Mouse (Mus musculus) midbrain, embryonic 16.5 days (tissue): ENCODE results near the gene Crlf1. TPM values are rescaled to one million over a fixed set of nuclear protein-coding genes. Genes with fewer than 3 reads are reported as not detected.

Experiments used
- ATAC-seq: fragments of 200-750 bp; cut with Nextera tagmentation; 2 replicates; pipeline ENCODE4 v1.8.0; 2017; ENCODE audit warnings: moderate TSS enrichment
- H3K27ac ChIP-seq: fragments of 300-500 bp; sonication (generic); 2 replicates; pipeline ENCODE4 v1.5.1; 2014; ENCODE audit warnings: mild to moderate bottlenecking, low read length, mixed read lengths
- H3K27me3 ChIP-seq: fragments of 300-500 bp; sonication (generic); 2 replicates; pipeline ENCODE4 v1.6.1; 2014; ENCODE audit warnings: low read depth, low read length, mixed read lengths; ENCODE audit not compliant: control insufficient read depth, insufficient read depth
- H3K36me3 ChIP-seq: fragments of 300-500 bp; sonication (generic); 2 replicates; pipeline ENCODE4 v1.6.1; 2014; ENCODE audit warnings: mild to moderate bottlenecking, low read length, moderate library complexity, mixed read lengths; ENCODE audit not compliant: control insufficient read depth, insufficient read depth
- H3K4me1 ChIP-seq: fragments of 300-500 bp; sonication (generic); 2 replicates; pipeline ENCODE4 v1.6.1; 2014; ENCODE audit warnings: mild to moderate bottlenecking, low read length, mixed read lengths; ENCODE audit not compliant: control insufficient read depth, insufficient read depth
- H3K4me2 ChIP-seq: fragments of 300-500 bp; sonication (generic); 2 replicates; pipeline ENCODE4 v1.6.1; 2014; ENCODE audit warnings: mild to moderate bottlenecking, low read length, mixed read lengths
- H3K4me3 ChIP-seq: fragments of 300-500 bp; sonication (generic); 2 replicates; pipeline ENCODE4 v1.5.1; 2014; ENCODE audit warnings: low read depth, mild to moderate bottlenecking, low read length, moderate library complexity, mixed read lengths
- H3K9ac ChIP-seq: fragments of 300-500 bp; sonication (generic); 2 replicates; pipeline ENCODE4 v1.6.1; 2014; ENCODE audit warnings: low read depth, low read length, mixed read lengths
- H3K9me3 ChIP-seq: fragments of 300-500 bp; sonication (generic); replicated peaks from 2 replicates; pipeline ENCODE4 v1.6.1; 2014; ENCODE audit warnings: mild to moderate bottlenecking, low read length, mixed read lengths; ENCODE audit not compliant: control insufficient read depth, poor library complexity, severe bottlenecking
- WGBS: fragments of 180-500 bp; shearing (Covaris S2); extraction: QIAGEN DNeasy Blood & Tissue Kit; methylation state at CpG from one replicate; pipeline ENCODE4 v1.1.7; 2014; 5-methylcytosine and 5-hydroxymethylcytosine counted together
- polyA plus RNA-seq: library from polyadenylated mRNA; unstranded; fragments of >200 nt; fragmentation: Nextera tagmentation; extraction: Ambion mirVana; gene quantifications from 2 replicates; pipeline ENCODE4 v1.2.1, GENCODE M21; 2015

Crlf1 gene
- polyA plus RNA-seq: 3.6 and 6.3 TPM in 2 replicates

GRCm38 (mm10) chr8:70492664-70493640 is at the start of gene Crlf1:
Gene Crlf1 (plus strand): TSS chr8:70493158.
- WGBS: under 1% methylated on average over 71 of the region's 93 CpGs
- ATAC-seq: peak; percentile 46; the same call in 1 of the 2 replicates
- Histone ChIP-seq H3K4me2 (peak within 1 kb of the TSS; percentile 62), H3K9me3 (no peaks in the 10 kb centered on the region), H3K4me1 (peaks cover 35% of the 10 kb centered on the region), H3K27ac (no peak within 1 kb of the TSS), H3K27me3 (peaks cover 79% of the 10 kb centered on the region), H3K36me3 (no peaks in the 10 kb centered on the region), H3K4me3 (peak within 1 kb of the TSS; percentile 38), H3K9ac (peak within 1 kb of the TSS; percentile 58)

- H3K27me3 ChIP-seq: no peaks in the 10 kb centered on the region
- no peaks in the 10 kb centered on the region for H3K36me3 ChIP-seq
- no peak for ATAC-seq
- 86% methylated on average over 4 of the region's 4 CpGs for WGBS
- H3K9me3 ChIP-seq: no peaks in the 10 kb centered on the region
- H3K4me2 ChIP-seq: no peak overlapping the region
- H3K9ac ChIP-seq: no peak overlapping the region
- no peak overlapping the region for H3K27ac ChIP-seq
- no peak overlapping the region for H3K4me3 ChIP-seq
- H3K4me1 ChIP-seq: peaks cover 10% of the 10 kb centered on the region
These were observed 49.6 kb upstream of the Crlf1 start for GRCm38 (mm10) chr8:70443326-70443725.

- H3K4me1 ChIP-seq: no peaks in the 10 kb centered on the region
- H3K27me3 ChIP-seq: no peaks in the 10 kb centered on the region
- H3K9ac ChIP-seq: no peak overlapping the region
- ATAC-seq: no peak
- no peak overlapping the region for H3K27ac ChIP-seq
- peaks cover 4% of the 10 kb centered on the region; the same call in 1 of the 2 replicates for H3K36me3 ChIP-seq
- 50% methylated on average over 1 of the region's 1 CpGs for WGBS
- H3K9me3 ChIP-seq: no peaks in the 10 kb centered on the region
- no peak overlapping the region for H3K4me2 ChIP-seq
- no peak overlapping the region for H3K4me3 ChIP-seq
These were observed 47.0 kb upstream of the Crlf1 start for GRCm38 (mm10) chr8:70445988-70446387.

GRCm38 (mm10) chr8:70447639-70448420 is 45.1 kb upstream of the Crlf1 start:
- Histone ChIP-seq H3K9ac (no peak overlapping the region), H3K4me2 (no peak overlapping the region), H3K27ac (no peak overlapping the region), H3K36me3 (peaks cover 17% of the 10 kb centered on the region; the same call in 1 of the 2 replicates), H3K27me3 (no peaks in the 10 kb centered on the region), H3K4me3 (no peak overlapping the region), H3K9me3 (no peaks in the 10 kb centered on the region), H3K4me1 (no peaks in the 10 kb centered on the region)
- whole genome bisulfite sequencing: 70% methylated on average over 19 of the region's 19 CpGs
- ATAC-seq: peak; percentile 75

GRCm38 (mm10) chr8:70452196-70452966 is 40.6 kb upstream of the Crlf1 start:
- H3K27me3 ChIP-seq: no peaks in the 10 kb centered on the region
- peaks cover 17% of the 10 kb centered on the region; the same call in 1 of the 2 replicates for H3K36me3 ChIP-seq
- no peak overlapping the region for H3K27ac ChIP-seq
- no peak overlapping the region for H3K4me3 ChIP-seq
- no peaks in the 10 kb centered on the region for H3K9me3 ChIP-seq
- H3K4me1 ChIP-seq: no peaks in the 10 kb centered on the region
- no peak for ATAC-seq
- 65% methylated on average over 52 of the region's 52 CpGs for WGBS
- H3K9ac ChIP-seq: no peak overlapping the region
- no peak overlapping the region; the same call in 1 of the 2 replicates for H3K4me2 ChIP-seq

GRCm38 (mm10) chr8:70453852-70454251 is 39.1 kb upstream of the Crlf1 start:
- H3K4me2 ChIP-seq: no peak overlapping the region

GRCm38 (mm10) chr8:70456996-70457395 is 36.0 kb upstream of the Crlf1 start:
- Histone ChIP-seq H3K4me3 (no peak overlapping the region), H3K27me3 (no peaks in the 10 kb centered on the region), H3K9ac (no peak overlapping the region), H3K27ac (no peak overlapping the region), H3K4me1 (no peaks in the 10 kb centered on the region), H3K9me3 (no peaks in the 10 kb centered on the region), H3K36me3 (peaks cover 6% of the 10 kb centered on the region; the same call in 1 of the 2 replicates), H3K4me2 (no peak overlapping the region)
- WGBS: 92% methylated on average over 1 of the region's 1 CpGs
- no peak for ATAC-seq

More at GRCm38 (mm10) chr8:70453852-70454251, 39.1 kb upstream of the Crlf1 start:
- 87% methylated on average over 5 of the region's 5 CpGs for WGBS
- Histone ChIP-seq H3K9ac (0 out of 2 replicates have a peak overlapping the region, but pooled peaks have one; percentile 18), H3K27ac (no peak overlapping the region), H3K9me3 (no peaks in the 10 kb centered on the region), H3K36me3 (peaks cover 17% of the 10 kb centered on the region; the same call in 1 of the 2 replicates), H3K27me3 (no peaks in the 10 kb centered on the region), H3K4me1 (no peaks in the 10 kb centered on the region), H3K4me3 (no peak overlapping the region)
- no peak for ATAC-seq

- no peaks in the 10 kb centered on the region for H3K27me3 ChIP-seq
- WGBS: 91% methylated on average over 6 of the region's 6 CpGs
- ATAC-seq: no peak
These were observed 35.1 kb upstream of the Crlf1 start for GRCm38 (mm10) chr8:70457882-70458281.

More at GRCm38 (mm10) chr8:70457882-70458281, 35.1 kb upstream of the Crlf1 start:
- Histone ChIP-seq H3K27ac (no peak overlapping the region), H3K4me2 (no peak overlapping the region), H3K4me3 (no peak overlapping the region), H3K36me3 (no peaks in the 10 kb centered on the region), H3K4me1 (no peaks in the 10 kb centered on the region), H3K9me3 (no peaks in the 10 kb centered on the region), H3K9ac (no peak overlapping the region)
